Mouse (Mus musculus) layer of hippocampus, postnatal 25 days (tissue): Measurements from ENCODE around the gene Fxn. TPM values are rescaled to one million over a fixed set of nuclear protein-coding genes. Genes with fewer than 3 reads are reported as not detected.
A peak's percentile ranks its signal among the peaks of the same experiment; 100 is the strongest.

Source experiments
- DNase-seq, 2 experiments: peaks; one replicate each; pipeline ENCODE4 v3.0.0; 2022; ENCODE audit warnings: mixed read lengths in 2 of 2, low spot score in 1 of 2; ENCODE audit errors: extremely low spot score in 1 of 2
- total RNA-seq, 2 experiments: library from RNA; stranded (reverse); gene quantifications; 2 replicates each; pipeline ENCODE4 v1.2.3; 2021

The Fxn gene
- total RNA-seq, 2 experiments from 2014 or later, result 7.1 to 9.3 TPM

DNA sequence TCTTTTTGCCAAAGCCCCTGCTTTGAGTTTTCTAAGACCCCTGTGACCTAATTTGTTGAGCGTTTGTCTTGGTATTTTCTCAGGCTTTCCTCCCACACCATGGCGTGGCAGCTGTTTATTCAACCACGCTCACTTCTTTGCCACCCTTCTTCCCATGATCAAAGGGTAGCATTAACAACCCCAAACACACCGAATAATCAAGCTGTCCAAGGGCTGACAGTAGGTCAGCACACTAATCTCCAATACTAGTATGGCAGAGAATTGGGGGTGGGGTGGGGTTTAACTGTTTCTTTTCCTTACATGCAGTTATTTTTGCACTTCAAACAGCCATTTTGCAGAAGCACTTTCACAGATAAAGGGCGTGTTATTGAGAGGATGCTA, 21.4 kb upstream of the Fxn start:
- no peak for DNase-seq

GRCm38 (mm10) chr19:24300994-24301767, 20.8 kb upstream of the Fxn start:
- DNase-seq, result peak in 1 of 2 experiments; percentile 68

GRCm38 (mm10) chr19:24293537-24293936, 13.1 kb upstream of the Fxn start:
- no peak for DNase-seq

DNA sequence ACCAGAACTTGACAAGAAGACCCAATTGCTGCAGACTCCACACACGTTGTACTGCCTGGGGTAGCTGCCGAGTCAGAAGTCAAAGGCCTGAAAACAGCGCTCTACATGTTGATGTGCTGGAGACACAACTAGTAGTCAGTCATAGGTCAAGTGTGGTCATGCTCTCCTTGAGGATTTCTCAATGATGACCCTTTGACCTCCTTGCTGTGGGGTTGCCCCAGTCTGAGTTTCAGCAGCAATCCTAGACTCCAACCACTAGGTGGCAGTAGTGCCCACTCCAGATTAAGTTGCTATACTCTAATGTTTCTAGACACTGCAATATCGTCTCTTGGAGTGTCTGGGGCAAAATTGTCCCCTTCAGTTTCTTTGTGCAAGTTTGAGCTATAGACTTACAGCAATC, 3.8 kb upstream of the Fxn start:
- DNase-seq, result peak in 1 of 2 experiments; percentile 50

DNA sequence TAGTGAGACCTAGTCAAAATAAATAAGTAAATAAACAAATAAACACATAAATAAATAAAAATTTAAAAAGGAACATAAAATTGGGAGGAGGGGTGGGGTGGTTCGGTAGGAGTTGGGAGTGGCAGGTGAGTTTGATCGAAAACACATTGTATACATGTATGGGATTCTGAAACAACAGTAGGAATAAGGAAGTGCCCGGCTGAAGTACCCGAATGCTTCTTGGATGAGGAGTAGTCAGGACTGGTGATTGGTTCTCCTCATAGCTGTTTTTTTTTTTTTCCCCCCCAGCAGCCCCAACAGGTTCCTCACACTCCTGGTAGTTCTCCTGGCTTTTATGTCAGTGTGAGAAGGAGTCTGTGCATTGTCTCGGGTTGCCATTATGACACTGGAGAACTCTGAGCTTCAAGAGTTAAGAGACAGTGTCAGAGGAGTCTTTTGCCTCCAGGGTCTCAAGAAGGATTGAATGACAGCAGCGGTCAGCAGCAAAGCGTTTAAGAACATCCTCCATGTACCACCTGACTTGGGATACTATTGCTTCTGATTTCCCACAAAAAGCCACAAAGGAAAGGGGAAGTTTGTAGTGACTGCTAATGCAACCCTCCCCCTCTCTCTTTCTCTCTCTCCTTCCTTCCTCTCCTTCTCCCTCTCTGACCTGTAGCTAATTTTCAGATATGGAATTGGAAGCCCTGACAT, 1.0 kb upstream of the Fxn start:
- no peak for DNase-seq

- DNase-seq, result peak; percentile 61 to 79
Observed at GRCm38 (mm10) chr19:24279706-24280600, 452 bp downstream of the Fxn start.

GRCm38 (mm10) chr19:24278859-24279258, 1.5 kb downstream of the Fxn start:
- no peak for DNase-seq

GRCm38 (mm10) chr19:24274281-24274680, 6.1 kb downstream of the Fxn start:
- no peak for DNase-seq

- peak; percentile 67 to 91 for DNase-seq
Observed at GRCm38 (mm10) chr19:24271746-24272426, 8.5 kb downstream of the Fxn start.

GRCm38 (mm10) chr19:24271326-24271725, 9.1 kb downstream of the Fxn start:
- no peak for DNase-seq

- DNase-seq, result no peak
Observed at GRCm38 (mm10) chr19:24268531-24268930, 11.9 kb downstream of the Fxn start.

DNA sequence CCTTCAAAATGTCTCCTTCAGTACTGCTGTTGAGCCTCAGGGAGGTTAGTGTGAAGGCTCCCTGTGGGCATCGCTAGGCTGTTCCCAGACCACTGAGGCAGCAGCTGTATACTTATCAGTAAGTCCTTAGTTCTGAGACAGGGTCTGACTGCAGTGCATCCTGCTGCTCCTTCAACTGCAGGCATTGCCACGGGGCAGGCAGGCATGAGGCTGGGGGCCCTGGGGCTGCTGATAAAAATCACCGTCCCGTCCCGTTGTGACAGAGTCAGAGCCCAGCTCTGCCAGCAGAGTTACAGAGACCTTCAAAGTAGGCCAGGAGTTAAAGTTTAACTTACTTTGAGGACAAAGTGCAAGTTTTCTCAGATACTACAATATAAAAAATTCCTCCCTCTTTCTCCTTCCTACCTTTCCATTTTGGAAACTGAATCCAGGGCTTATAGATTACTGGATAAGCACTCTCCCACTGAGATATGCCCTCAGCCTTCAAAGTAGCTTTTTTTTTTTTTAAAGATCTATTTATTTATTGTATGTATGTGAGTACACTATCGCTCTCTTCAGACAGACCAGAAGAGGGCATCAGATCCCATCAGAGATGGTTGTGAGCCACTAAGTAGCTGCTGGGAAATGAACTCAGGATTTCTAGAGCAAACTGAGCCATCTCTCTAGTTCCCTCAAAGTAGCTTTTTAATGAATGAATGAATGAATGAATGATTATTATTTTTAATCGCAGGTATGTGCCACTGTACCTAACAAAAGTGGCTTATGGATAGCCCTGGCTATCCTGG, 14.2 kb downstream of the Fxn start:
- DNase-seq, result no peak

- DNase-seq, result peak; percentile 59 to 90
Observed at GRCm38 (mm10) chr19:24264991-24265390, 15.4 kb downstream of the Fxn start.

DNA sequence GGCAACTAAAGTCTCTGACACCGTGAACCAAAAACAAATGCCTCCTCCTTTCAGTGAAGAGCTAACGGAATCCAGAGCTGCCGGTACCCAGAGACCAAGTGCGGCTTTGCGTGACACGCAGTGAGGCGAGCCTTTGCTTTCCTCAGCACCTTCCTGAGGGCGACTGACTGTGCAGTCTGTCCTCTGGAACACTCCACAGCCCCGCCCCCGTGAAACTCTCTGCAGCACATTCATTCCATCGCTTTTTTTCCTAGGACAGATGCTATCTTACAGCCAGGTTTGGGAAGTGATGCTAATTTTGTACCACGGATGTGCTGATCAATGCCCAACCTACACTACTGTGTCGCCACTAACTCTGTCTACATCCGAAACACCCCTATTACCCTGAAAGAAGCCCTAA, 17.7 kb downstream of the Fxn start:
- DNase-seq, result no peak

- DNase-seq, result no peak
Observed at GRCm38 (mm10) chr19:24259390-24260351, 20.7 kb downstream of the Fxn start.

DNA sequence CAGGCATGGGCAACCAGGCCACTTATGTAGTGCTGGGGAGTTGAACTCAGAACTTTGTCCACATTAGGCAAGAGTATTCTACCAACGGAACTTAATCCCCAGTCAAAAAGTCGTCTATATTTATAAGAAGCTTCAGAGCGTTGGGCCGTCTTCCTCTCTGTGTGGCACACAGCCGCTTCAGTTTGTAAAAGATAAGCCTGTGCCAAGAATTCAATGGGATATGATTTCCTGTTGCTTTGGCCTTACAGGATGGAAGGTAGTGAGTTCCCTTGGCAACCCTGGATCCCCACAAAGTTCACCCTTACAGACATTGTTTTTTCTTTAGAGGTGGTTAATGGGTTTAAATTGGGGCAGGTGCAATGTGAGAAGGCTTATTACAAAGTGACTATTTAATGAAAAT, 22.0 kb downstream of the Fxn start:
- no peak for DNase-seq

DNA sequence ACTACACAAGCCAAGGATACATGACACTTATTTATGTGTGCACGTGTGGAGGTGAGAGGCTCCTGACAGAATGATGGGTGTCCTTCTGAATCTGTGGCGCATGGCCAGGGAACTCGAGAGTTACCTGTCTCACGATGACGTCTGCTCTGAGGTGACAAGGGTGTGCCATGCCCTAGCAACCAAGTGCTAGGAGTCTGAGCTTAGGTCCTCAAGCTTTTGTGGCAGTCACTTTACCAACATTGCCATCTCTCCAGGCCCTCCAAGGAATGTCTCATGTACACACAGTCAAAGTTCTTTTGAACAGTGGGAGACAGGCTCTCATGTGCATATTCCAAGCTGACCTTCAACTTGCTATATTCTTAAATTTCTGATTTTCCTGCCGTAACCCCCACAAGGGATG, 22.4 kb downstream of the Fxn start:
- DNase-seq, result no peak

DNA sequence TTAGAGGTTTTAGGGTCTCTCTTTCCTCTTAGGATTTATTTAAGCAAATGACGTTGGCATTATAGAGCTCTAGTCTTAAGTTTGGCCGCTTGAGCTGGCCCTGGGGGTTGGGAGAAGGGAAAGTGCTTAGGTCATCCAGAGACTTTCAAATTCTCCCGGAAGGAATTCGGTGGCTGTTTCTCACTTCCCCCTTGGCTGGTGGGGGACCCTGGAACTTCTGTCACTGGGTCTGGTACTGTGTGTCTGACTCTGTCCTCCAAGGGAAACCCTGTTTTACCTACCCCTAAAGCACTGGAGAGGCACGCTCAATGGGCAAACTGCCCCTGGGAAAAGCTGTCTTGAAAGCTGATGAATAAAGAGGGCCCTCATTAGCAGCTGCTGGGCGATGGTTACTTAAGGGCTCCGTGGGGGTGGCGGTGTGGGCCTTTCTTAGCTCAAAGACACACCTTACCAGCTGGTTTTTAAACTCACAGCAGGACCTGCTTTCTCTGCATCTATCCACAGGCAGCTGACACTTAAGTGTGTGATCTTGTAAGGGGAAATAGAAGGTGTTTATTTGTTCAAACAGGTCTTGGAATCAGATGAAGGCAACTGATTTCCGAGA, 26.6 kb downstream of the Fxn start:
- DNase-seq, result no peak
